Mouse (Mus musculus) Muller cell, postnatal 12 days (primary cell): ENCODE data around the gene Defb23.
A peak's percentile ranks its signal among the peaks of the same experiment; 100 is the strongest.
"Not testable (repeated sequence)": the region's sequence is repeated elsewhere in the genome, so short reads cannot be mapped to it uniquely, and the experiment has no call there.

Source experiments
- DNase-seq: peaks from one replicate; pipeline ENCODE4 v3.0.0-alpha.2; 2015; ENCODE audit errors: inconsistent ontology term

Defb23 gene

DNA sequence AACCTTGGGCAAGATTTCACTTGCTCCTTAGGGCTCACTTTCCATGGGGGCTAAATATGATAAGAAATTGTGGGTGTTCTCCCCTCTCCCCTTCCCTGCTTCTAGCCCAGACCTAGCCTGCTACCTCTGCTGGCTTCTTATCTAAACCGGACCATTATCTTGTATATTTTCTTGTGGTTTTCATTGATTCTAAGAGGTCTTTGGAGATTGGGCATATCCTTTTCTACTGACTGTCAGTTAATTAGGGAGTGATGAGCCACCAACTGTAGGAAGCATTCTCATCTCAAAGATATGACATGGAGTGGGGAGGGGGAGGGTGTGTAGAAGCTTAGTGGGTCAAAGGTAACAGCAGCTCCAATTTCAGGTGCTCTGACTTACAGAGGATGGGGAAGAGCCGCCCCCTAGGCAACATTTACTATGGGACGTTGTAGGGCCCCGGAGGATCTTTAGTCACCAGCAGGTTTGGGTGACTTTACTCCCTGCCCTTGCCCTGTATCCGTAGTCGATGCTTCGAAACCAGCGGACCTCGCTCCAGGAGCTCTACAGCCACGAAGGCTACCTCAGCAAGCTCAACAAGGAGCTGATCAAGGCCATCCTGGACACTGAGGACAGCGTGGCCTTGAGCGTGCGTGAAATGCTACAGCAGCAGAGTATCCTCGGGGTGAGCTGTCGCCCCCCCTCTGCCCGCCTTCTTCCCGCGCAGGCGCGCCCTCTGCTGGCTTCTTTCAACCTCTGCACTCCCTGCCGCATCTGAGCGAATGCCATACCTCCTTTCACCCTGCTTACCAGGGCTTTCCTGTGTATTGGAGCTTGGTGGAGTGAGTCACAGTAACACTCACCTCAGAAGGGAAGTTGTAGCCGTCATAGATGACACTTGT is 27.2 kb downstream of the Defb23 start:
- peak; percentile 87 for DNase-seq

DNA sequence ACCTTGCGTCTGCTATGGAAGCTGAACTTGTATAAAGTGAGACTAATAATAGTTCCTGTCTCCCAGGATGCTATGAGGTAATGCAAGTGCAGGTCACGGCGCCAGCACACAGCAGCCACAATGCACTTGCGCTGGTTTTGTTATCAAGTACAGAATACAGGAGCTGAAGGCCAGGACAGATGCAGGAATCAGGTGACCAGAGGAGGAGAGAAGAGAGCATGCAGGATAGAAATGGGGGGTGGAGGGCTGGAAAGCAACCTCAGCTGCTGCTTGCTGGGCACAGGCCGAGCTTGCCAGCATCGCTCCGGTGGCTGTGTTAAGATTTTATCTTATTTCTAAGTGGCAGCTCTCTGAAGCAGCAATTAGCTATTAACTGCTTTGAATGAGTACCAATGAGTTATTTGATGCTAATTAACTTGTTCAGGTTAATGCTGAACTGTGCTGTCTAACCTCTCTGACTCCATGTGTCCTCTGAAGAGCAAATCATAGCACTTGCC is 28.0 kb downstream of the Defb23 start:
- no peak for DNase-seq

DNA sequence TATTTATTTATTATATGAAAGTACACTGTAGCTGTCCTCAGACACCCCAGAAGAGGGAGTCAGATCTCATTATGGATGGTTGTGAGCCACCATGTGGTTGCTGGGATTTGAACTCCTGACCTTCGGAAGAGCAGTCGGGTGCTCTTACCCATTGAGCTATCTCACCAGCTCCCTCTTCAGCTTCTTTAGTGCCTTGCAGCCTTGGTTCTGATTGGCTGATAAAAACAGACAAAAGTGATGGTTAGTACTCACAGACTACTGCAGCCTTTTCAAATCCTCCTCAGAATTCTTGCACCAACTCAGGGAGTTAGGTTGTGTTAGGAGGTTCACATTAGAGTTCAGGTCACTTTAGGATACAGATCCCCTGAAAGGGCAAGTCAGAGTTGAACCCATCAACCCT is 35.9 kb downstream of the Defb23 start:
- DNase-seq: not testable (repeated sequence)

DNA sequence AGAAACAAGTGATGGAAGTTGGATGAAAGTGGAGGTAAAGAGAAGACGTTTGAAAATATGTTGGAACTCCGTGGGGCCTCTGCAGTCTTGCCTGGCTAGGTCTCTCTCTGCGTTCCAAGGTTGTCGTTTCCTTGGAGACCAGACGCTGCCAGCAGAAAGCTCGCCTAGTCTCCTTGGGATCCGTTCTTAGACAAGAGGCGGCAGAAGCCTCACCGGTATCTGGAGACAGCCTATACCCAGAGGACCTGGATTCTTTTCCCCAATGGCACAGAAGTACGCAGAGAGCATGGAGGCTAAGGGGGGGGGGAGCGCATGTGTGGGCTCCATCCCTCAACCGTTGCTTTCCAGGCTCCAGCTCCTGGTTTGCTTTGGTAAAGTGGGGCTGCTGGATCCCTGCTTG is 36.9 kb downstream of the Defb23 start:
- DNase-seq: no peak

DNA sequence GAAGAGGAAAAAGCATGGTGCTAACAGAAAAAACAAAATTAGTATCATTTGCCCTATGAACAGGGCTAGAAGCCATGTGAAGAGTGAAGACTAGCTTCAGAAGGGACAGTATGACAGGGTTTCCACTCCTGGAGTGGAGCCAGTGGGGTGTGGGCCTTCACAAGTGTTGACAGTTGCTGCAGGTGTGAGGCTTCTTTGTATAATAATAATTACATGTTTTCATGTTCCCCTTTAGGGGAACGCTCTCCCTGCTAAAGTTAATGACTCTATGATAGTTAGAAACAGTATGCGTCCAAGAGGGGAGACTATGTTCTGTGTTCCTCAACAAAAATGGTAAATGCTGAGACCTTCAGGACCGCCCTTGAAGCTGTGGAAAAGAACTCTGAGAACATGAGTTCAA is 48.6 kb downstream of the Defb23 start:
- no peak for DNase-seq

DNA sequence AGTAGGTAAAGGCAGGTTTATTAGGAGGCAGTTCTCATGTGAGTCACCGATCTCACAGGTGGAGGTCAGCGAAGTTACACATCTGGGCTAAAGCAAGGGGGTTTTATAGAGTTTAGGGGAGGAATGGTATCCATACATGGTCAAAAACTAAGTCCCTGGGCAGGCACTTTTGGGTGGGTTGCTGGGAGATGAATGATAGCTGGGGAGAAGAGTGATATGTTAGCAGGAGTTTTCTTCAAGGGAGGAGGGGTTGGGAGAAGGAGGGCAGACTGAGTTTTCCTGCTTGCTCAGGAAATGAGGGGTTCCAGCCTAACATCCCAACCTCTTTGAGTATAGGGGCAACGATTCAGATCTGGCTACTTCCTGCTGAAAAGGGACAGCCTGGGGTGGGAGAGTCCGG is 49.1 kb downstream of the Defb23 start, which contains the start of gene 6820408C15Rik:
TSS of gene 6820408C15Rik (plus strand) at position 301 of the 400 bp plus-strand sequence.
- DNase-seq: no peak

DNA sequence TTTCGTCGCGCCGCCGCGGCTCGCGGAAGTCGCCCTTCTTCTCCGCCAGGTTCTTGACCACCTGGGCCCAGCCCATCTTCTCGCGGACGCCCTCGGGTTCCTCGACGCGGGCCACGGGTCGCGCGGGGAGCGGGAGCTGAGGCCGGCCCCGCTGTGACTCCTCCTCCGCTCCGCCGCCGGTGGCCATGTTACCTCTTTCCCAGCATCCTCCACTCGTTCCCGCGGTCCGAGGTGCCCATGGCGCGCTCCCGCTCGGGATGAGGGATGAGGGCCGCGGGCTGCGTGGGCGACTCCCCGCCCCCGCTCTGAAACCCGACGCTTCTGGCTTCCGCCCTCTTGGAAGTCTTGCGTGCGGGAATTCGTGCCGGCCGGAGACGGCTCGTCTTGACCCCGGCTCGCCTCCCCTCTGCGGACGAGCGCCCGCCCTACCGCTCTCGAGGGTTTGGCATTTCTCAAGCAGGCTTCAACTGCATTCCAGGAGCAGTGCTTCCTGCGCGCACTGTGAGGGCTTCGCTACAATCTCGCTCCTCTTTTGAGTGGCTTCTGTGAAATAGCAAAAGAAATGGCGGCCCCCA is 49.7 kb downstream of the Defb23 start, which contains the start of gene Zcchc3:
TSS of gene Zcchc3 (minus strand) at position 437 of the 575 bp plus-strand sequence.
- DNase-seq: peak; percentile 98

DNA sequence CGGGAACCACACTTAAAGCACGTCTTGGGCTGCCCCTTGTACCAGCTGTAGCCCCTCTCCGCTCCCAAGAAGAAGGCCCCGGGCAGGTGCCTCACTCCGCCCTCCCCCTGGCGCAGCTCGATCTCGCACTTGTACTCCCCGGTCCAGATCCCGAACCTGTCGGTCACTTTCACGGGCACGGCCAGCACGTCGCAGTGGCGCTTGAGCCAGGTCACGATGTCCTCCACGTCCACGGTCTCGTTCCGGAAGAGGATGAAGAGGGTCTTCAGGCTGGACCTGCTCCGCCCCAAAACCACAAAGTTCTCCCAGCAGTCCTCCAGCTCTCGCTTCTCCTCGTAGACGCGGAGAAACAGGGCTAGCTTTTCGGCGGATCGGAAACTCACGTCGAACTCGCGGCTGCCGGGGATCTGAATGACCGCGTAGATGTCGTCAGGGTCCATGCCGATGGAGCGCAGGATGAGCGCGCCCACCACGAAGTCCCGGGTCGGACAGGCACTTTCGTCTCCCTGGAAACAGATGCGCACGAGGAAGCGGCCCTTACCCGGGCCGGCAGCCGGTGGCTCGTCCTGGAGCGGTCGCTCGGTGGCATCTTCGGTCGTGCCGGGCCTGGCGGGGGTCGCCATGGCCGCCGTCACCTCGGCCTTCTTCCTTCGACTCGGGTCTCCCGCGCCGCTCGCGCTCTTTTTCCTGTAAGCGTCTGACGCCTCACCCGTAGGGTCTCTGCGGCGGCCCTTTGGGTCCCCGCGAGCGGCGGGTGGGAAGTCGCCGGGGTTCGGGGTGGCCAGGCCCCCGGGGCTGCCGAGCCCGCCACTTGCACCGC is 50.4 kb downstream of the Defb23 start:
- peak; percentile 47 for DNase-seq

DNA sequence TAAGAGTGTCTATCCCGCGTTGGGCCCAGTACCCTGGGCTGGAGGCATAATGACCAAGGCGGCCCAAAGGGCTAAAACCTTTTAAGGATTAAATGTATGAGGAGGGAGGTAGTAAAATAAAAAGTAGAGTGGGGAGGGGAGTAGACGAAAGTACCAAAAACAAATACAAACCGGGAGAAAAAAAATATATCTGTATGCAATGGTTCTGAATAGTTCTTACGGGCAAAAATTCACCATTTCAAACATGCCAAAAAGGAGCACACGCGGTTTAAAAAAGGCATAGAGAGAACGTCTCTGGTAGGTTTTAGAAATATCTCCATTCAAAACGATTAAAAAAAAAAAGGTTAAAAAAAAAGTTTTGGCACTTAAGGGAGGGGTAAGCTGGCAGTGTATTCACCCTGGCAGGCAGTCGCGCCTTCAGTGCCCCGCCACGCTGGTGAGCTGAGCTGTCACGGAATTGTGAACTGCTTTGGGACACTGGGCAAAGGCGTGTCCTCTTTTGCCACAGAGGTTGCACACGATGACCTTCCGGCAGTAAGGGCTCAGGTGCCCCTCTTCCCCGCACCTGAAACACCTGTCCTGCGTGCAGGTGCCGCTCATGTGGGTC is 51.2 kb downstream of the Defb23 start:
- DNase-seq: no peak

DNA sequence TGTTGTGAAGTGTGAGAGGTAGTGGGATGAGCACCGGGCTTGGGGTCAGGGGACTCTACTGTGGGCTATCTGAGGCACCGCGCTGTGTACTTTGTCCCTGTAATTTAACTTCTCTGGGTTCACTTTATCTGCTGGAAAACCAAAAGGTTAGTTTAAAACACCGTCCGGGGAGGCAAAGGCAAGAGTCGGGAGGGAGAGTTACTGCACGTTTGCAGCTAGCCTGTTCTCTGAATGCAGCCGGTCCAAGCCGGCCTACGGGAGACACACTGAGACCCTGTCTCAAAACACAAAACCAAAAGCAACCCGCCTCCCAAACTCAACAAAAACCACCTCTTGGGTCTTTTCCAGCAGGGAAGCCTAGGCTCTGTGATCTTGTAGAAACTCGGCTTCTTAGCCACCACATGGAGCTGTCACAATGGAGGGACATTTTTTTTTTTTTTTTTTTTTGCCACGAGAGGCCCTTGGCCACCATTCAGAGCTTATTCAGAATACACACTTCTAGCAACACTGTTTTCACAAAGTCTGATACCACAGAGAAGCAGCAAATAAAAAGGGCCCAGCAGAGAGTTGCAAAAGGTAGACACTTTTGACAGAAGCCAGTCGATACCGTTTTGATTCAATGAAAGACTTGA is 51.8 kb downstream of the Defb23 start:
- no peak for DNase-seq

DNA sequence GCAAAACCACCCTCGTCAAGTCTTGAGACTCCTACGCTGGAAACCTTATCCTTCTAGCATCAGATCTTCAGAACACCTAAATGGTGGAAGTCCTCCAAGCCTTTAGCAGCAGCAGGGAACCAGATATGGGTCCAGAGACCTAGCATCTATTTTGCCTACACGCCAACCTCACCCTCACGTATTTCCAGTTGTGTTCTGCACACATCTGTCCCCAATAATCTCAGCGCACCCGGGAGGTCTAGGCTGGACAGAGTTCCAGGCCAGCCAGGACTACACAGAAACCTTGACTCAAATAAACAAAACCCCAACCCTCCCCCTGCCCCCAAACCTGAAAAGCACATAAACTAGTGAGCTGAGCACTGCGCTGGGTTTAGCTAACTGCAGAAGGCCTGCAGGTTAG is 52.9 kb downstream of the Defb23 start:
- DNase-seq: no peak

DNA sequence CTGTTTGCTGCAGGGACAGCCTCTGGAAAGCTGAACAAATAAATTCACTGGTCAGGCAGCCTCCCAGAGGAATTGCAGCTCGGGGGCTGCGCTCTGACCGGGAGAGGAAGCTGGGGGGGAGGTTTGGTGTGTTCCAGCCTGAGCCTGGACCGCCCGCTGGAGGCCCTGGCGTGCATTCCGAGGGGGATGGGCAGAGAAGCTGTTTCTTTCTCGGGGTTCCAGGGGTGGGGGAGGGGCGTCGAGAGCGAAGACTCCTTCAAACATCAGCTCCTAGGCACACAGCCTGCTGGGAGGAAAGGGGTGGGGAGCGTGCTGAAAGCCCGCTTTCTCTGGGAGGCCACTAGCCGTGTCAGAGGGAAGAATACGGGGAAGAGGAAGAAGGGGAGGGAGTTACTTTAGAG is 53.4 kb downstream of the Defb23 start:
- DNase-seq: no peak

DNA sequence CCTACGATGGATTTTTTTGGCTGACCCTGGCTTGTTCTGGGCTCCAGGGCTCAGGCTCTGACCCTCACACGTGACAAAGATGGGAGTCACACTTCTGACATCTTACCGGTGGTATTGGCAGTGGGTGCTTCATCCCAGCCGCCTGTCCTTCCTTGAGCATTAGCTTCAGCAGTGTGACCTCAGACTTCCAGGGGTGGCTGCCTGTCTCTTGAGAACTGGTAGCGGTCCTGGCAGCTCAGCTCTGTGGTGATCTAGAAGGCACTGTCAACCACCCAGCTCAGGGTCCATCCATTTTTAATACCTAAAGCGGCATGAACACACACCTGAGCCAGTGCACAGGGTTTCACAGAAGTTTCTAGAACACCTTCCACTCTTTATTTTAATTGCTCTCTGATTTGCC is 54.6 kb downstream of the Defb23 start:
- DNase-seq: no peak
